Mouse (Mus musculus) ES-E14 (cell line): Measurements from ENCODE around the gene Slc7a15. TPM values are rescaled to one million over a fixed set of nuclear protein-coding genes. Genes with fewer than 3 reads are reported as not detected.
"Not testable (repeated sequence)": the region's sequence is repeated elsewhere in the genome, so short reads cannot be mapped to it uniquely, and the experiment has no call there.

ENCODE experiments used
- DNase-seq: peaks from one replicate; pipeline ENCODE4 v3.0.0-alpha.2; 2013; ENCODE audit warnings: low read depth, low spot score
- H3K27ac ChIP-seq: 2 replicates; pipeline ENCODE4 v1.5.1; 2012; ENCODE audit warnings: low read depth, mild to moderate bottlenecking, low read length, moderate library complexity, mixed read lengths; ENCODE audit not compliant: poor library complexity, insufficient read depth, severe bottlenecking
- H3K36me3 ChIP-seq: 2 replicates; pipeline ENCODE4 v1.6.1; 2012; ENCODE audit warnings: mild to moderate bottlenecking, low read length, moderate library complexity, mixed read lengths; ENCODE audit not compliant: control insufficient read depth, poor library complexity, insufficient read depth, severe bottlenecking
- H3K4me1 ChIP-seq, 2 experiments: fragments of 150-350 bp in 1 of 2; sonication (generic) in 1 of 2; 2 replicates each; pipeline ENCODE4 v1.6.1; 2012; ENCODE audit warnings: low read length in 2 of 2, mild to moderate bottlenecking in 1 of 2, mixed read lengths in 1 of 2; ENCODE audit not compliant: control insufficient read depth in 2 of 2, insufficient read depth in 2 of 2, poor library complexity in 1 of 2
- H3K4me3 ChIP-seq, 2 experiments: fragments of 150-350 bp in 1 of 2; sonication (generic) in 1 of 2; 2 replicates each; pipeline ENCODE4 v1.5.1; 2012; ENCODE audit warnings: low read length in 2 of 2, low read depth in 1 of 2, mild to moderate bottlenecking in 1 of 2, mixed read lengths in 1 of 2; ENCODE audit not compliant: insufficient read depth in 1 of 2, poor library complexity in 1 of 2, severe bottlenecking in 1 of 2
- H3K9ac ChIP-seq: 2 replicates; pipeline ENCODE4 v1.6.1; 2012; ENCODE audit warnings: low read depth, mild to moderate bottlenecking, low read length, mixed read lengths; ENCODE audit not compliant: poor library complexity, insufficient read depth, severe bottlenecking
- H3K9me3 ChIP-seq: fragments of 150-350 bp; sonication (generic); 2 replicates; pipeline ENCODE4 v1.6.1; 2012; ENCODE audit warnings: low read depth, mild to moderate bottlenecking, low read length; ENCODE audit not compliant: control insufficient read depth, insufficient read depth
- CHD2 ChIP-seq: IDR thresholded peaks from 2 replicates; pipeline ENCODE4 v1.6.1; 2014; ENCODE audit warnings: mild to moderate bottlenecking, low read depth, low read length, inconsistent platforms
- HCFC1 ChIP-seq: IDR thresholded peaks from 2 replicates; pipeline ENCODE4 v1.6.1; 2012; ENCODE audit warnings: low read length, inconsistent platforms, borderline replicate concordance; ENCODE audit not compliant: insufficient read depth
- MAFK ChIP-seq: IDR thresholded peaks from 2 replicates; pipeline ENCODE4 v1.6.1; 2014; ENCODE audit warnings: mild to moderate bottlenecking, low read depth, low read length, inconsistent platforms; ENCODE audit not compliant: insufficient read depth
- ZC3H11A ChIP-seq: IDR thresholded peaks from 2 replicates; pipeline ENCODE4 v1.6.1; 2012; ENCODE audit warnings: low read depth, mild to moderate bottlenecking, inconsistent platforms, low read length, borderline replicate concordance
- ZNF384 ChIP-seq: IDR thresholded peaks from 2 replicates; pipeline ENCODE4 v1.6.1; 2012; ENCODE audit warnings: low read depth, low read length, inconsistent platforms
- in situ Hi-C, 2 experiments: fragments of 600-800 bp; cut with MboI; formaldehyde crosslinking; loops; one replicate each; pipeline ENCODE4 v1.15.1; 2025; ENCODE audit warnings: low sequenced_read_pairs in 2 of 2, inconsistent platforms in 1 of 2; ENCODE audit not compliant: unreplicated experiment in 2 of 2
- total RNA-seq: library from RNA; depleted of rRNA; stranded (reverse); fragments of 300-350 nt; gene quantifications from 2 replicates; pipeline ENCODE4 v1.2.3, GENCODE M21; 2012; rRNA removed

Gene Slc7a15
- 0.18 TPM in 1 of 2 replicates, not detected in the other for total RNA-seq

DNA sequence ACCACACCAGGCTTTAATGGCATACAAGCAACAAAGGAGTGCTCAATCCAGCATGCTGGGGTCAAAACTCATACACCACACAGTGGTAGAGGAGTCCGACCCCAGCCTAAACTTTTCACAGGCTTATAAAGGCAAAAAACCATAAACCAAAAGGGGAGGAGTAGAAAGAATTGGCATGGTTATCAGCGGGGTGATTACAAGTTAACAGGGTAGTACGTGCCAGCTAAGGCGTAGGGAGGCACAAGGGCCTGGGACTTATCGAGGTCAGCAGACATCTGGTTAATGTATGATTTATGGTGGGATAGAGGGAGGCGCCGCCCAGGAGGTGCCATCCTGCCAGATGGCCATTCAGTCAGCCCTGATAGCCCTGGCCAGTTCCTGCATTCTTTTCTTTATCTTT is at the start of gene Slc7a15:
TSS of gene Slc7a15 (minus strand) at position 101 of the 400 bp plus-strand sequence.
- H3K9me3 ChIP-seq, H3K27ac ChIP-seq, DNase-seq, H3K9ac ChIP-seq, in situ Hi-C loops, H3K36me3 ChIP-seq, H3K4me1 ChIP-seq, H3K4me3 ChIP-seq: not testable (repeated sequence)

DNA sequence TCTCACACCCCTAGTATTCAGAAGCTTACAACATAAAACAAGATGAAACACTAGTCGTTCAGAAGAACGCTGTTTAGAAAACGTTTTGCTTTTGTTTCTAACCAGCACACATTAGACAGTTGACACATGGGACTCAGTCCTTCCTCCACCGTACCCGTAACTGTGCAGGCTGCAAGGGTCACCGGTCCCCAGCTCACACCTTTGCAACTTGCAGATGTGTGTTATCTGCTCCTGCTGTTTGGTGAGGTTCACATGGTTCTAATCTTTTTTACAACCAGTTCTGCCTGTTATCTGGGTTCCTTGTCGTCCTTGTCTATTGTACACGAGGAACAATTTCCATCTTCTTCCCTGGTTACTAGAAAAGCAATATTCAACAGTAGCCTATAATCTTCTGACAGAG is 49.3 kb upstream of the Slc7a15 start:
- H3K27ac ChIP-seq, in situ Hi-C loops, H3K4me1 ChIP-seq, H3K36me3 ChIP-seq, H3K9ac ChIP-seq, H3K9me3 ChIP-seq, H3K4me3 ChIP-seq, DNase-seq: not testable (repeated sequence)

DNA sequence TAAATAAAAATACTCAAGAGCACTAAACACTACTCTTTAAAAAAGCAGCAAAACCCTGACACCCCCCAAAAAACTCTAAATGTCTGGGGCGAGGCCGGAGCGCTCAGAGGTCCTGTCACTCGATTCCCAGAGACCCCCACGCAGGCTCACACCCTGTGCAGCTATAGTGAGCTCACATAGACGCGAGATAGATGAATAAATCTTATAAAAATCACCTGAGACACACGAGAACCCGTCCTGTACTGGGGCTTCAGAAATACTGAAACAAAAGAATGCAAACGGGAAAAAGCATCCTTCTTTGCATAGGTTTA is 42.5 kb upstream of the Slc7a15 start:
- no peaks in the 10 kb centered on the region for H3K4me1 ChIP-seq
- in situ Hi-C loops: no loop called here
- H3K4me3 ChIP-seq: peak overlapping the region; percentile 92 to 100
- no peak for DNase-seq
- TF ChIP-seq CHD2 (no peak), MAFK (no peak), ZNF384 (no peak), ZC3H11A (no peak), HCFC1 (no peak)
- no peaks in the 10 kb centered on the region for H3K9me3 ChIP-seq
- peak overlapping the region; percentile 81; the same call in 1 of the 2 replicates for H3K9ac ChIP-seq
- H3K27ac ChIP-seq: no peak overlapping the region
- no peaks in the 10 kb centered on the region for H3K36me3 ChIP-seq

DNA sequence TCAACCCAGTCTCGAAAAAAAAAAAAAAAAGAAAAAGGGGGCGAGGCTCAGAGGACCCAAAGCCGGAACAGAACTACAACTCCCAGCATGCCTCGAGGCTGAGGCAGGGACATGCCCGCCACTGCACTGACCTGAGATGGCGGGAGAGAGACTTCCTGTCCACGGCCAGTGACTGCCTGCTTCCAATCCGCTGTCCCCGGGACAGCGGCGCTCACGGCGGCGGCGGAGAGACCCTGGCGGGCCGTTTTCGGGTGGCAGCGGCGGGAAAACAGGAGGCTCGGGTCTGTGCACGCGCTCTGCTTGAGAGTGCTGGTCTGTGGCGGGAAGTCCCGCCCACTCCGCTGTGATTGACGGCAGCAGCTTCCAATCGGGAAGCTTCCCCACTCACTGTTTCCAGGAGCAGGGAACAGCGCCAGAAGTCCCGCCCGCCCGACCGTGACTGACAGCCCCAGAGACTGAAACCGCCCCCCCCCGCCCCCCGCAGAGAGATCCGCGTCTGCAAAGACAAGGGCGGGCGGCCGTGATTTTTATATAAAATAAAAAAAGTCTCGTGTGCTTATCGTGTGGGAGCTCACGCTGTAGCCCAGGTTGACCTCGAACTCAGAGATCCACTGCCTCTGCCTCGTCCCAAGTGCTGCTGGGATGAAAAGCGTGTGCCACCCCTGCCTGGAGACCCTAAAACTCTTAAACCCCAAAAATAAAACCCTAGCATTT is 42.0 kb upstream of the Slc7a15 start:
- Histone ChIP-seq H3K4me1 (no peaks in the 10 kb centered on the region), H3K36me3 (no peaks in the 10 kb centered on the region), H3K9ac (peak overlapping the region; percentile 99), H3K9me3 (no peaks in the 10 kb centered on the region), H3K27ac (peak overlapping the region; percentile 95), H3K4me3 (peak overlapping the region; percentile 92 to 100)
- in situ Hi-C loops: no loop called here
- DNase-seq: peak; percentile 83
- TF ChIP-seq ZNF384: peak; percentile 98
- no peak for TF ChIP-seq MAFK
- TF ChIP-seq ZC3H11A: no peak
- TF ChIP-seq HCFC1: peak; percentile 97
- peak; percentile 82 for TF ChIP-seq CHD2

DNA sequence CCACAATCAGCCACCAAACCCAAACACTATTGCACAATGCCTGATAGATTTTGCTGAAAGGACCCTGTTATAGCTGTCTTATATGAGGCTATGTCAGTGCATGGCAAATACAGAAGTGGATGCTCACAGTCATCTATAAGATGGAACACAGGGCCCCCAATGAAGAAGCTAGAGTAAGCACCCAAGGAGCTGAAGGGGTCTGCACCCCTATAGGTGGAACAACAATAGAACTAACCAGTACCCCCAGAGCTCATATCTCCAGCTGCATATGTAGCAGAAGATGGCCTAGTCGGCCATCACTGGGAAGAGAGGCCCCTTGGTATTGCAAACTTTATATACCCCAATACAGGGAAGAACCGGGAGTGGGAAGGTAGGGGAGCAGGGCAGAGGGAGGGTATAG is 41.3 kb upstream of the Slc7a15 start:
- H3K4me3 ChIP-seq: peak overlapping the region; percentile 50 to 100
- in situ Hi-C loops, H3K9ac ChIP-seq, H3K4me1 ChIP-seq, H3K9me3 ChIP-seq, DNase-seq, H3K27ac ChIP-seq, H3K36me3 ChIP-seq: not testable (repeated sequence)
